Mouse (Mus musculus) left cerebral cortex, postnatal 10 days (tissue): Measurements from ENCODE around the gene Hoxb8. TPM values are rescaled to one million over a fixed set of nuclear protein-coding genes. Genes with fewer than 3 reads are reported as not detected.

Source experiments
- microRNA-seq: library from miRNA; unstranded; fragments of <30 nt; microRNA quantifications from one replicate; pipeline ENCODE4 v1.2.0, GENCODE M21; 2022
- total RNA-seq, 2 experiments: library from RNA; stranded (reverse); gene quantifications; 2 replicates each; pipeline ENCODE4 v1.2.3; 2021

Hoxb8 gene
- total RNA-seq, 2 experiments from 2014 or later, result not detected

Small RNA genes within 50 kb of the gene (microRNA-seq; reads per million reads assigned to microRNA genes)
- gene Mir10a (3.7 reads per million, percentile 9 among the genes with 10 or more reads in this experiment), gene Mir196a-1 (not detected)

Other genes starting within 250 kb of the Hoxb8 start
- 10 to 100 TPM; 87.1 to 96.3 TPM for gene Snf8, start 247.0 kb upstream of the Hoxb8 start, total RNA-seq
- gene Ube2z, start 216.5 kb upstream of the Hoxb8 start, total RNA-seq, result 10 to 100 TPM; 63.0 to 64.2 TPM
- 100 to 1,000 TPM; 556 to 586 TPM for gene Atp5g1, start 206.2 kb upstream of the Hoxb8 start, total RNA-seq
- not detected for gene Calcoco2, start 169.9 kb upstream of the Hoxb8 start, total RNA-seq
- gene Ttll6, start 148.1 kb upstream of the Hoxb8 start, total RNA-seq, result under 1 TPM; 0.24 to 0.53 TPM
- gene Hoxb13, start 87.6 kb upstream of the Hoxb8 start, total RNA-seq, result not detected
- gene Hoxb9, start 10.4 kb upstream of the Hoxb8 start, total RNA-seq, result not detected
- not detected for gene Hoxb7, start 4.7 kb downstream of the Hoxb8 start, total RNA-seq
- gene Hoxb6, start 10.6 kb downstream of the Hoxb8 start, total RNA-seq, result not detected
- not detected for gene Hoxb5, start 21.4 kb downstream of the Hoxb8 start, total RNA-seq
- gene Hoxb4, start 36.4 kb downstream of the Hoxb8 start, total RNA-seq, result not detected
- gene Hoxb3, start 41.4 kb downstream of the Hoxb8 start, total RNA-seq, result not detected
- gene Hoxb2, start 68.6 kb downstream of the Hoxb8 start, total RNA-seq, result not detected
- gene Hoxb1, start 83.8 kb downstream of the Hoxb8 start, total RNA-seq, result not detected
- gene Skap1, start 182.7 kb downstream of the Hoxb8 start, total RNA-seq, result 1 to 10 TPM; 1.3 to 1.6 TPM